Mouse (Mus musculus) T-helper 1 cell (primary cell): ENCODE data around the gene Lrrc19.

ENCODE experiments used
- in situ Hi-C: fragments of 300-600 bp; cut with MboI, MseI; formaldehyde crosslinking; loops from one replicate; pipeline ENCODE4 v1.15.1; 2025; ENCODE audit warnings: high pct_unique_total_duplicates

The Lrrc19 gene

DNA sequence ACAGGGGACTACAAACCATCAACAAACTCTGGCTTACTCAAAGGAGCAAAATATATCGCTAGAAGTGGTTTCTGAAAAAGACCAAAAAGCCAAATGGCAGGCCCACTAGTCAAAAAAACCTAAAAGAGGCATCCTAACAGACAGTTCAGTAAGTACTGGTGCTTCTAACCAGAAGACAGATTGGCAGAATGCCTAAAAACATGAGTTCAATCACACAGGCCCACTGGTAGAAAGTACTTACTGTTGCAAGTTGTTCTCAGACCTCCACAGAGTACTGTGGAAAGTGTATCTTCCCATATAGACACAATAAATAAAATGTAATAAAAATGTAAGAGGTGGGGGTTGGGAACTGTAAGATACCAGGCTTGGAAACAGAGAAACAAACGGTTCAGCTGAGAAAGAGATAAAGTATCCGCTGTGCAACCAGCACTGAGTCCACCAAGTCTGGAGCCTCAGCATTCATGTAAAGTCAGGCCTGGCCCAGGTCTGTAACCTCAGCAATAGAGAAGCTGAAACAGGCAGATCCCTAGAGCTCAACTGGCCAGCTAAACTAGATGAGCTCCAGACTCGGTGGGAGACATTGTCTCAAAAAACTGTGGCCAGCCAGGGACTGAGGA is 58.1 kb downstream of the Lrrc19 start:
- in situ Hi-C loops = loop anchor here (25.0 kb wide), 1 partner anchor 1370 kb away; the partner anchor contains the start of gene Hook1
